Mouse (Mus musculus) monocyte, adult 5-6 weeks (primary cell): ENCODE results near the gene Apof. TPM values are rescaled to one million over a fixed set of nuclear protein-coding genes. Genes with fewer than 3 reads are reported as not detected.
"Not testable (repeated sequence)": the region's sequence is repeated elsewhere in the genome, so short reads cannot be mapped to it uniquely, and the experiment has no call there.

Experiments used
- ATAC-seq: fragments of 153-309, 156-312 bp; replicated peaks from 2 replicates; pipeline ENCODE4 v1.8.0; 2017; ENCODE audit warnings: mild to moderate bottlenecking; ENCODE audit not compliant: low TSS enrichment, insufficient number of reproducible peaks, severe bottlenecking, poor library complexity, low FRiP score
- total RNA-seq: library from RNA; stranded (forward); fragments of 200-1000, 200-491, 200-594 nt; gene quantifications from 3 replicates; pipeline ENCODE4 v1.2.3, GENCODE M21; 2017

The Apof gene
- total RNA-seq, 1 experiment from 2014 or later: not detected

- no peak for ATAC-seq
Observed at GRCm38 (mm10) chr10:128253677-128254255, 14.7 kb upstream of the Apof start, which contains the start of gene Apon. Gene Apon, plus strand, starts transcription at chr10:128254096.

- ATAC-seq: no peak
Observed at GRCm38 (mm10) chr10:128255925-128256324, 12.5 kb upstream of the Apof start.

- no peak for ATAC-seq
Observed at GRCm38 (mm10) chr10:128256328-128256727, 12.1 kb upstream of the Apof start.

- ATAC-seq: peak; percentile 88
Observed at GRCm38 (mm10) chr10:128258953-128259352, 9.5 kb upstream of the Apof start.

GRCm38 (mm10) chr10:128259946-128260345, 8.5 kb upstream of the Apof start:
- ATAC-seq: no peak

- ATAC-seq: not testable (repeated sequence)
Observed at GRCm38 (mm10) chr10:128260376-128260775, 8.1 kb upstream of the Apof start.

GRCm38 (mm10) chr10:128262300-128262699, 6.2 kb upstream of the Apof start:
- no peak for ATAC-seq

GRCm38 (mm10) chr10:128263393-128264310, 4.8 kb upstream of the Apof start:
- ATAC-seq: 0 out of 2 replicates have a peak, but pooled peaks have one; percentile 25

GRCm38 (mm10) chr10:128269206-128269910, 887 bp downstream of the Apof start:
- ATAC-seq: no peak

GRCm38 (mm10) chr10:128270287-128270841, 1.9 kb downstream of the Apof start, which contains the start of gene Stat2:
Gene Stat2, plus strand, starts transcription at chr10:128270559.
- ATAC-seq: peak; percentile 99

GRCm38 (mm10) chr10:128270866-128271265, 2.4 kb downstream of the Apof start:
- no peak for ATAC-seq

GRCm38 (mm10) chr10:128271883-128272282, 3.4 kb downstream of the Apof start:
- no peak for ATAC-seq

- ATAC-seq: not testable (repeated sequence)
Observed at GRCm38 (mm10) chr10:128272819-128273439, 4.5 kb downstream of the Apof start.

- not testable (repeated sequence) for ATAC-seq
Observed at GRCm38 (mm10) chr10:128275374-128275773, 6.9 kb downstream of the Apof start.

- ATAC-seq: no peak
Observed at GRCm38 (mm10) chr10:128278158-128278557, 9.7 kb downstream of the Apof start.

- ATAC-seq: no peak
Observed at GRCm38 (mm10) chr10:128280943-128281342, 12.5 kb downstream of the Apof start.

GRCm38 (mm10) chr10:128281682-128282081, 13.2 kb downstream of the Apof start:
- ATAC-seq: no peak

GRCm38 (mm10) chr10:128282886-128283450, 14.5 kb downstream of the Apof start:
- ATAC-seq: no peak
